ENCODE assay signal across 8 mouse cellular contexts in the genomic region with DNA sequence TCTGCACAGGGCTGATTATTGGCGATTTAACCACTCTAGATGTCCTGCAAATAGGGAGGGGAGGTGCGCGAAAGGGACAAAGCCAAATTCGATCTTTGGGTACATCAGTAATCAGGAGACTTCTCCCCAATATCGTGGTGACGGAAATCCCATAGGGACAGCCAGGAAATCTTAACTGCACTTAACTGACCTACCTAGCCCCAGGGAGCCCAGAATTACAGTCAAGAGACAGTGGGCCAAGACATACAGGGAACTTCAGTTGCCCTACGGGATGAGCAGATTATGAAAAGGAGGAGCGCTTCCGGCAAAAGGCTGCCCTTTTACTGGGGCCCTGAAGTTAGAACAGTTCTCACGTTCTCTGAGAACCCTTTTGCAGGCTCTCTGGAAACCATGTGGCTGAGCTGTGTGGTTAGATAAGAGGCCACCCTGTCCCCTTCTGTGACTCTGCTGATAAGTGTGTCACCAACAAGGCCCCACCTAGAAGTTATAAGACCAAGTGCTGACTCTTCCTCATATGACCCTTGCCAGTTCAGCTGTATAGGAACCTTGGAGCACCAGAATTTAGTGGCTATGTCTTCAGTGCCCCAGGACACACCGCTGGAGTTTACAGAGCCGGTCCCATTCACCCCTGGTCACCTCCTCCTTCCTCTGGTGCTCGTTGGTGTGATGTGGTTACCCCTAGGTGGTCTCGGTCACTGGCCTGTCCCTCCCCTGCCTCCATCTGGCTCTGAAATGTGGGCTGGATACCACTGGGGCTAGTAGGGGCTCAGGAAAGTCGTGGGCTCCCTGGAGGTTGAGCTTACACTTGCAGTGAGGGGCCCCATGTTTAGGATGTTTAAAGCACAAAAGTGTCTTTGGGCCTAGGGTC. TPM values are rescaled to one million over a fixed set of nuclear protein-coding genes. Genes with fewer than 3 reads are reported as not detected.
DNase-seq lines count a peak whose midpoint lies in the region; ATAC-seq lines count a peak whose summit lies in the region.

No protein-coding gene starts in this region.

- H3K9ac ChIP-seq in forebrain, embryonic 12.5 days: peak overlapping the region; percentile 47
- H3K9ac ChIP-seq in forebrain, embryonic 16.5 days (replicated peaks; ENCODE audit: low read depth, low read length): no peak overlapping the region
- peak overlapping the region; percentile 87 for H3K9ac ChIP-seq in heart, embryonic 16.5 days (ENCODE audit: low read length)

- H3K79me2 ChIP-seq in macrophage (ENCODE audit: inconsistent target): peaks cover 21% of the 10 kb centered on the region

- no peak for ATAC-seq in forebrain, embryonic 12.5 days (ENCODE audit: low FRiP score)
- no peak for ATAC-seq in forebrain, embryonic 16.5 days
- ATAC-seq in heart, embryonic 16.5 days (replicated peaks; ENCODE audit: extremely low read depth, insufficient read depth, low FRiP score): no peak

- peak; percentile 53 for DNase-seq in CD4-positive helper T cell, adult 2 months (ENCODE audit: low read depth, low spot score)
- no peak for DNase-seq in urinary bladder, postnatal 10 days (ENCODE audit: low spot score)
- no peak for DNase-seq in gastrocnemius, adult 18-20 months (ENCODE audit: low spot score)
- no peak for DNase-seq in lung, adult 18-20 months

- H3K36me3 ChIP-seq in forebrain, embryonic 12.5 days (replicated peaks): no peaks in the 10 kb centered on the region
- no peaks in the 10 kb centered on the region for H3K36me3 ChIP-seq in forebrain, embryonic 16.5 days (ENCODE audit: control insufficient read depth, insufficient read depth)
- H3K36me3 ChIP-seq in heart, embryonic 16.5 days (ENCODE audit: control insufficient read depth, insufficient read depth): no peaks in the 10 kb centered on the region; the same call in 1 of the 2 replicates
- H3K36me3 ChIP-seq in macrophage (ENCODE audit: inconsistent target): peaks cover 2% of the 10 kb centered on the region; the same call in 1 of the 2 replicates

- H3K4me2 ChIP-seq in forebrain, embryonic 12.5 days: peak overlapping the region; percentile 51; the same call in 1 of the 2 replicates
- no peak overlapping the region for H3K4me2 ChIP-seq in forebrain, embryonic 16.5 days (ENCODE audit: low read length)
- H3K4me2 ChIP-seq in heart, embryonic 16.5 days (ENCODE audit: low read depth, low read length): peak overlapping the region; percentile 76

- WGBS in forebrain, embryonic 12.5 days: 76% methylated on average over 15 of the region's 15 CpGs
- WGBS in forebrain, embryonic 16.5 days: 75% methylated on average over 15 of the region's 15 CpGs
- 35% methylated on average over 15 of the region's 15 CpGs for WGBS in heart, embryonic 16.5 days
- WGBS in macrophage (ENCODE audit: missing documents): 23% methylated on average over 15 of the region's 15 CpGs

- peaks cover 26% of the 10 kb centered on the region for H3K27me3 ChIP-seq in forebrain, embryonic 12.5 days
- H3K27me3 ChIP-seq in forebrain, embryonic 16.5 days (replicated peaks; ENCODE audit: control insufficient read depth, insufficient read depth, low read length): peaks cover 7% of the 10 kb centered on the region
- H3K27me3 ChIP-seq in heart, embryonic 16.5 days (ENCODE audit: control insufficient read depth, insufficient read depth, low read length): no peaks in the 10 kb centered on the region

- no peak overlapping the region for H3K4me3 ChIP-seq in forebrain, embryonic 12.5 days (replicated peaks)
- H3K4me3 ChIP-seq in forebrain, embryonic 16.5 days (replicated peaks; ENCODE audit: low read length): no peak overlapping the region
- peak overlapping the region; percentile 64 for H3K4me3 ChIP-seq in heart, embryonic 16.5 days (ENCODE audit: low read length)
- H3K4me3 ChIP-seq in macrophage (ENCODE audit: inconsistent target): peak overlapping the region; percentile 16

- peaks cover 30% of the 10 kb centered on the region for H3K4me1 ChIP-seq in forebrain, embryonic 12.5 days
- peaks cover 23% of the 10 kb centered on the region for H3K4me1 ChIP-seq in forebrain, embryonic 16.5 days (replicated peaks; ENCODE audit: control insufficient read depth, insufficient read depth, low read length)
- peaks cover 33% of the 10 kb centered on the region for H3K4me1 ChIP-seq in heart, embryonic 16.5 days (ENCODE audit: control insufficient read depth, insufficient read depth, low read length)

- H3K9me3 ChIP-seq in forebrain, embryonic 12.5 days: no peaks in the 10 kb centered on the region
- no peaks in the 10 kb centered on the region for H3K9me3 ChIP-seq in forebrain, embryonic 16.5 days (ENCODE audit: control insufficient read depth, low read length)
- no peaks in the 10 kb centered on the region for H3K9me3 ChIP-seq in heart, embryonic 16.5 days (replicated peaks; ENCODE audit: control insufficient read depth, low read length)

- H3K27ac ChIP-seq in forebrain, embryonic 12.5 days: 0 out of 2 replicates have a peak overlapping the region, but pooled peaks have one; percentile 36
- H3K27ac ChIP-seq in forebrain, embryonic 16.5 days (ENCODE audit: low read length): no peak overlapping the region
- peak overlapping the region; percentile 86 for H3K27ac ChIP-seq in heart, embryonic 16.5 days (ENCODE audit: low read length)
- peak overlapping the region; percentile 58 for H3K27ac ChIP-seq in macrophage

RNA-seq across cellular contexts. Expression of a gene that starts 3.1 kb away (rescaled TPM):
- polyA plus RNA-seq in forebrain, embryonic 12.5 days (2016; fragmentation: Nextera tagmentation; extraction: Ambion mirVana): 245 and 250 TPM in 2 replicates
- polyA plus RNA-seq in forebrain, embryonic 16.5 days (2015; fragmentation: Nextera tagmentation; extraction: Ambion mirVana): 269 and 282 TPM in 2 replicates
- polyA plus RNA-seq in heart, embryonic 16.5 days (2015; fragmentation: Nextera tagmentation; extraction: Ambion mirVana): 340 and 355 TPM in 2 replicates
- total RNA-seq in macrophage (2018; cell fraction: chromatin; rRNA removed): 10 to 100 TPM in 25 of 26 experiments, 1 to 10 TPM in 1; 9.2 to 43.0 (median 21.2) TPM
- total RNA-seq in macrophage (2018; cell fraction: cytosol; rRNA removed): 100 to 1,000 TPM; 168 to 308 (median 231) TPM
- total RNA-seq in macrophage (2018; cell fraction: nucleus; rRNA removed): 10 to 100 TPM; 18.5 to 85.0 (median 49.4) TPM
- 151 to 223 TPM (median 166 TPM) in 3 replicates for polyA plus RNA-seq in macrophage (2018)
- 100 to 1,000 TPM; 123 to 154 TPM for total RNA-seq in gastrocnemius, adult 18-20 months (2021)

RNA-seq across cellular contexts. Expression of a gene that starts 3.2 kb away (rescaled TPM):
- polyA plus RNA-seq in forebrain, embryonic 12.5 days (2016; fragmentation: Nextera tagmentation; extraction: Ambion mirVana): 3.0 and 3.6 TPM in 2 replicates
- polyA plus RNA-seq in forebrain, embryonic 16.5 days (2015; fragmentation: Nextera tagmentation; extraction: Ambion mirVana): 2.0 TPM in 2 replicates
- 8.1 and 9.4 TPM in 2 replicates for polyA plus RNA-seq in heart, embryonic 16.5 days (2015; fragmentation: Nextera tagmentation; extraction: Ambion mirVana)
- total RNA-seq in macrophage (2018; cell fraction: chromatin; rRNA removed): 1 to 10 TPM in 20 of 26 experiments, under 1 TPM in 6; 0.25 to 3.5 (median 1.5) TPM
- total RNA-seq in macrophage (2018; cell fraction: cytosol; rRNA removed): 1 to 10 TPM in 18 of 26 experiments, under 1 TPM in 8; 0.48 to 2.4 (median 1.3) TPM
- 1 to 10 TPM in 19 of 26 experiments, under 1 TPM in 7; 0.34 to 4.4 (median 1.5) TPM for total RNA-seq in macrophage (2018; cell fraction: nucleus; rRNA removed)
- 0.70 to 1.6 TPM (median 1.00 TPM) in 3 replicates for polyA plus RNA-seq in macrophage (2018)
- total RNA-seq in gastrocnemius, adult 18-20 months (2021): under 1 TPM; 0.23 to 0.26 TPM

RNA-seq across cellular contexts. Expression of a gene that starts 3.2 kb away (rescaled TPM):
- 20.4 and 20.5 TPM in 2 replicates for polyA plus RNA-seq in forebrain, embryonic 12.5 days (2016; fragmentation: Nextera tagmentation; extraction: Ambion mirVana)
- 23.4 and 26.1 TPM in 2 replicates for polyA plus RNA-seq in forebrain, embryonic 16.5 days (2015; fragmentation: Nextera tagmentation; extraction: Ambion mirVana)
- polyA plus RNA-seq in heart, embryonic 16.5 days (2015; fragmentation: Nextera tagmentation; extraction: Ambion mirVana): 44.1 and 47.8 TPM in 2 replicates
- total RNA-seq in macrophage (2018; cell fraction: chromatin; rRNA removed): 100 to 1,000 TPM in 21 of 26 experiments, 10 to 100 TPM in 5; 76.6 to 224 (median 156) TPM
- total RNA-seq in macrophage (2018; cell fraction: cytosol; rRNA removed): 100 to 1,000 TPM in 18 of 26 experiments, 10 to 100 TPM in 8; 78.5 to 144 (median 108) TPM
- 100 to 1,000 TPM; 122 to 283 (median 212) TPM for total RNA-seq in macrophage (2018; cell fraction: nucleus; rRNA removed)
- polyA plus RNA-seq in macrophage (2018): 77.0 to 153 TPM (median 125 TPM) in 3 replicates
- 10 to 100 TPM in 1 of 2 experiments, 1 to 10 TPM in 1; 8.7 to 10.0 TPM for total RNA-seq in gastrocnemius, adult 18-20 months (2021)

RNA-seq across cellular contexts. Expression of a gene that starts 12.2 kb away (rescaled TPM):
- 277 and 278 TPM in 2 replicates for polyA plus RNA-seq in forebrain, embryonic 12.5 days (2016; fragmentation: Nextera tagmentation; extraction: Ambion mirVana)
- 277 and 297 TPM in 2 replicates for polyA plus RNA-seq in forebrain, embryonic 16.5 days (2015; fragmentation: Nextera tagmentation; extraction: Ambion mirVana)
- 604 and 609 TPM in 2 replicates for polyA plus RNA-seq in heart, embryonic 16.5 days (2015; fragmentation: Nextera tagmentation; extraction: Ambion mirVana)
- total RNA-seq in macrophage (2018; cell fraction: chromatin; rRNA removed): 10 to 100 TPM in 25 of 26 experiments, 1 to 10 TPM in 1; 8.3 to 66.7 (median 26.3) TPM
- 100 to 1,000 TPM; 111 to 184 (median 147) TPM for total RNA-seq in macrophage (2018; cell fraction: cytosol; rRNA removed)
- total RNA-seq in macrophage (2018; cell fraction: nucleus; rRNA removed): 10 to 100 TPM; 21.2 to 80.3 (median 44.2) TPM
- polyA plus RNA-seq in macrophage (2018): 111 to 200 TPM (median 159 TPM) in 3 replicates
- total RNA-seq in gastrocnemius, adult 18-20 months (2021): 100 to 1,000 TPM; 481 to 494 TPM

RNA-seq across cellular contexts. Expression of a gene that starts 38.2 kb away (rescaled TPM):
- 2.1 and 2.8 TPM in 2 replicates for polyA plus RNA-seq in forebrain, embryonic 12.5 days (2016; fragmentation: Nextera tagmentation; extraction: Ambion mirVana)
- polyA plus RNA-seq in forebrain, embryonic 16.5 days (2015; fragmentation: Nextera tagmentation; extraction: Ambion mirVana): 1.1 and 1.4 TPM in 2 replicates
- polyA plus RNA-seq in heart, embryonic 16.5 days (2015; fragmentation: Nextera tagmentation; extraction: Ambion mirVana): 13.6 and 15.7 TPM in 2 replicates
- under 1 TPM in 1 of 26 experiments, not detected in 25; 0.22 TPM for total RNA-seq in macrophage (2018; cell fraction: chromatin; rRNA removed)
- not detected for total RNA-seq in macrophage (2018; cell fraction: cytosol; rRNA removed)
- total RNA-seq in macrophage (2018; cell fraction: nucleus; rRNA removed): not detected
- not detected in 3 replicates for polyA plus RNA-seq in macrophage (2018)
- 10 to 100 TPM; 11.6 to 12.4 TPM for total RNA-seq in gastrocnemius, adult 18-20 months (2021)

Comparison
In these comparisons a context has a peak if more than half of its experiments do, and no peak if none do; other contexts are left out.
1. H3K4me3 ChIP-seq: peak in heart, embryonic 16.5 days (single experiment) and macrophage (single experiment); none in forebrain, embryonic 12.5 days (single experiment) and forebrain, embryonic 16.5 days (single experiment).